Mouse (Mus musculus) ES-Bruce4 (cell line): ENCODE data around the gene Khdc1c. TPM values are rescaled to one million over a fixed set of nuclear protein-coding genes. Genes with fewer than 3 reads are reported as not detected.

ENCODE experiments used
- H3K27ac ChIP-seq: 2 replicates; pipeline ENCODE4 v1.5.1; 2012; ENCODE audit warnings: low read length, inconsistent platforms; ENCODE audit not compliant: insufficient read depth
- H3K27me3 ChIP-seq: 2 replicates; pipeline ENCODE4 v1.6.1; 2012; ENCODE audit warnings: mild to moderate bottlenecking, low read length, inconsistent platforms; ENCODE audit not compliant: control insufficient read depth, poor library complexity, insufficient read depth, severe bottlenecking
- H3K36me3 ChIP-seq: 2 replicates; pipeline ENCODE4 v1.6.1; 2012; ENCODE audit warnings: inconsistent platforms, mild to moderate bottlenecking, low read length, moderate library complexity; ENCODE audit not compliant: control insufficient read depth, poor library complexity, insufficient read depth, severe bottlenecking
- H3K4me1 ChIP-seq: one replicate; pipeline ENCODE4 v1.8.1; 2011; ENCODE audit warnings: low read length; ENCODE audit not compliant: control insufficient read depth, insufficient read depth
- H3K4me3 ChIP-seq: 2 replicates; pipeline ENCODE4 v1.5.1; 2011; ENCODE audit warnings: low read depth, mild to moderate bottlenecking, low read length
- H3K9ac ChIP-seq: 2 replicates; pipeline ENCODE4 v1.6.1; 2012; ENCODE audit warnings: low read depth, mild to moderate bottlenecking, inconsistent platforms; ENCODE audit not compliant: poor library complexity, severe bottlenecking
- H3K9me3 ChIP-seq: replicated peaks from 2 replicates; pipeline ENCODE4 v1.6.1; 2012; ENCODE audit warnings: mild to moderate bottlenecking, low read length, inconsistent platforms; ENCODE audit not compliant: control insufficient read depth, poor library complexity, insufficient read depth, severe bottlenecking
- CTCF ChIP-seq: IDR thresholded peaks from one replicate; pipeline ENCODE4 v1.8.1; 2011; ENCODE audit warnings: low read depth, low read length
- EP300 ChIP-seq: IDR thresholded peaks from 2 replicates; pipeline ENCODE4 v1.6.1; 2011; ENCODE audit warnings: low read depth, low read length; ENCODE audit not compliant: insufficient read depth
- POLR2A ChIP-seq: IDR thresholded peaks from one replicate; pipeline ENCODE4 v1.8.1; 2011; ENCODE audit warnings: low read length; ENCODE audit not compliant: insufficient read depth
- polyA plus RNA-seq: library from polyadenylated mRNA; stranded (reverse); fragments of >200 nt; gene quantifications from 2 replicates; pipeline ENCODE4 v1.2.4, GENCODE M21; 2011; ENCODE audit warnings: low read depth; ENCODE audit not compliant: missing spikeins, insufficient read depth, insufficient read length

The Khdc1c gene
- polyA plus RNA-seq, 1 experiment, result not detected

- Histone ChIP-seq H3K9ac (no peak within 1 kb of the TSS), H3K27me3 (no peaks in the 10 kb centered on the region), H3K4me3 (no peak within 1 kb of the TSS), H3K4me1 (no peaks in the 10 kb centered on the region), H3K36me3 (no peaks in the 10 kb centered on the region), H3K27ac (no peak within 1 kb of the TSS), H3K9me3 (0 out of 2 replicates have a peak, but pooled peaks cover 4% of the 10 kb centered on the region)
- TF ChIP-seq CTCF (no peak), POLR2A (no peak), EP300 (no peak)
Observed at GRCm38 (mm10) chr1:21383256-21383655, 15.1 kb downstream of the Khdc1c start, which contains the start of gene Khdc1b. Gene Khdc1b, plus strand, starts transcription at chr1:21383556.

GRCm38 (mm10) chr1:21391138-21391671 lies 23.1 kb downstream of the Khdc1c start:
- Histone ChIP-seq H3K27me3 (no peaks in the 10 kb centered on the region; the same call in 1 of the 2 replicates), H3K27ac (no peak overlapping the region), H3K4me1 (no peaks in the 10 kb centered on the region), H3K9ac (no peak overlapping the region), H3K36me3 (no peaks in the 10 kb centered on the region), H3K4me3 (no peak overlapping the region), H3K9me3 (no peaks in the 10 kb centered on the region; the same call in 1 of the 2 replicates)
- TF ChIP-seq POLR2A (no peak), CTCF (no peak), EP300 (no peak)

- Histone ChIP-seq H3K27ac (no peak overlapping the region), H3K36me3 (no peaks in the 10 kb centered on the region), H3K9ac (no peak overlapping the region), H3K27me3 (no peaks in the 10 kb centered on the region), H3K9me3 (no peaks in the 10 kb centered on the region), H3K4me1 (no peaks in the 10 kb centered on the region), H3K4me3 (no peak overlapping the region)
- TF ChIP-seq POLR2A, result no peak
- no peak for TF ChIP-seq CTCF
- no peak for TF ChIP-seq EP300
Observed at GRCm38 (mm10) chr1:21402804-21403203, 34.7 kb downstream of the Khdc1c start.

- Histone ChIP-seq H3K36me3 (no peaks in the 10 kb centered on the region), H3K27me3 (no peaks in the 10 kb centered on the region), H3K4me3 (no peak overlapping the region), H3K9me3 (no peaks in the 10 kb centered on the region), H3K4me1 (no peaks in the 10 kb centered on the region), H3K27ac (no peak overlapping the region), H3K9ac (no peak overlapping the region)
- TF ChIP-seq POLR2A, result no peak
- TF ChIP-seq CTCF, result no peak
- no peak for TF ChIP-seq EP300
Observed at GRCm38 (mm10) chr1:21407266-21407665, 39.1 kb downstream of the Khdc1c start.

GRCm38 (mm10) chr1:21411331-21412196 lies 43.4 kb downstream of the Khdc1c start:
- H3K27me3 ChIP-seq, result no peaks in the 10 kb centered on the region
- no peak overlapping the region for H3K27ac ChIP-seq
- no peak overlapping the region for H3K4me3 ChIP-seq
- H3K36me3 ChIP-seq, result no peaks in the 10 kb centered on the region
- H3K4me1 ChIP-seq, result no peaks in the 10 kb centered on the region
- H3K9ac ChIP-seq, result no peak overlapping the region
- no peaks in the 10 kb centered on the region for H3K9me3 ChIP-seq
- TF ChIP-seq POLR2A, result no peak
- TF ChIP-seq CTCF, result peak; percentile 9

- no peaks in the 10 kb centered on the region for H3K9me3 ChIP-seq
- TF ChIP-seq POLR2A (no peak), EP300 (no peak), CTCF (no peak)
- H3K36me3 ChIP-seq, result no peaks in the 10 kb centered on the region
- H3K9ac ChIP-seq, result no peak overlapping the region
- H3K27ac ChIP-seq, result no peak overlapping the region
- H3K4me3 ChIP-seq, result no peak overlapping the region
- no peaks in the 10 kb centered on the region for H3K27me3 ChIP-seq
- H3K4me1 ChIP-seq, result no peaks in the 10 kb centered on the region
Observed at GRCm38 (mm10) chr1:21412197-21412555, 44.0 kb downstream of the Khdc1c start.
